Mouse (Mus musculus): ENCODE data around the gene Cpvl. TPM values are rescaled to one million over a fixed set of nuclear protein-coding genes. Genes with fewer than 3 reads are reported as not detected.

Gene Cpvl
- total and polyA plus RNA-seq, 2 experiments: not detected

DNA sequence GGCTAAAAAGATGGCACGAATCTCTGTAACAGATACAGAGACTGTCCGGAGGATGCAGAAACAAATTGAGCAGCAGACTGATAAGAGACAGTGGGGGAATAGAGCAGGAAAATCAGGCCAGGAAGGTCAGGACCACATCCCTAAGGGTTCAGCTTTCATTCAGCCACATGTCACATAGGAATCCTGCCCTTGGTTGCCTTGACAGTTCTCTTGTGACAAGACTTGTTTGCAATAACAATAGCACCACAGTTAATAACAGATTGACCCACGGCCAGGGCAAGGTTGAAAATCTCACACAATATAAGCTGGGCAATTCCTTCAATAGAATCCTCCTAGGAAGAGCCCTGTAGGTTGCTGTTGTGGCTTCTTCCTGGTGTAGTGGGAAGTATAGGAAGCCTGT is 68.5 kb downstream of the Cpvl start:
- Histone ChIP-seq H3K36me3 (ENCODE audit: control insufficient read depth, insufficient read depth, low read length) (no peaks in the 10 kb centered on the region), H3K4me1 (ENCODE audit: control insufficient read depth, insufficient read depth, low read length) (peaks cover 11% of the 10 kb centered on the region), H3K79me2 (ENCODE audit: control insufficient read depth, insufficient read depth, low read length) (no peaks in the 10 kb centered on the region), H3K27me3 (ENCODE audit: control insufficient read depth, insufficient read depth, low read length) (no peaks in the 10 kb centered on the region), H3K4me3 (ENCODE audit: insufficient read depth, low read depth, low read length) (no peak overlapping the region), H3K9ac (ENCODE audit: low read depth, low read length) (no peak overlapping the region), H3K27ac (replicated peaks; ENCODE audit: insufficient read depth, low read depth, low read length) (no peak overlapping the region)
- TF ChIP-seq POLR2A (IDR thresholded peaks at IDR 0.05; ENCODE audit: extremely low read depth, insufficient read depth, low read length): no peak
- no peak for TF ChIP-seq CTCF (IDR thresholded peaks at IDR 0.05; ENCODE audit: low read depth, low read length)
- no peak for DNase-seq (ENCODE audit: extremely low read depth, low read depth, low spot score)
- WGBS: 62% methylated on average over 3 of the region's 3 CpGs

DNA sequence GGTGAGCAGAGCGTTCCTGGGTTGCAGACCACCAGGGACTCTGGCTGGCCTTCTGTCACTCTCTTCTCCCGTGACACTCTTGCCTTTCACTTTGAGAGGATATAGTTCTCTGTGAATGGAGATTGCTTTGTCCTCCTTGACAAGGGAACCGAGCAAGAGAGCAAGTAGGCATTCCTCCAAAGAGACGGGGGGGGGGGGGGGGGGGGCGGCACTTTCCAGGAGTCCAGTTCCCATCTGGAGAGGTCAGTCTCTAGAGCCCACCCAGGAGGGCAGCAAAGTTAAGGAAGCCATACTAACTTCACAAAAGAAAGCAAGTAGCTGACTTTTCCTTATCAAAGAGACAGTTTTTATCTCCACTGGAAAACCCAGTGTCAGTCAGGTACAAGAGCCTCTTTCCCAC is 69.0 kb downstream of the Cpvl start:
- H3K36me3 ChIP-seq (ENCODE audit: control insufficient read depth, insufficient read depth, low read length): no peaks in the 10 kb centered on the region
- no peak overlapping the region for H3K9ac ChIP-seq (ENCODE audit: low read depth, low read length)
- H3K27me3 ChIP-seq (ENCODE audit: control insufficient read depth, insufficient read depth, low read length): no peaks in the 10 kb centered on the region
- H3K4me3 ChIP-seq (ENCODE audit: insufficient read depth, low read depth, low read length): no peak overlapping the region
- DNase-seq (ENCODE audit: extremely low read depth, low read depth, low spot score): no peak
- peaks cover 11% of the 10 kb centered on the region for H3K4me1 ChIP-seq (ENCODE audit: control insufficient read depth, insufficient read depth, low read length)
- 58% methylated on average over 4 of the region's 5 CpGs for WGBS
- TF ChIP-seq POLR2A (IDR thresholded peaks at IDR 0.05; ENCODE audit: extremely low read depth, insufficient read depth, low read length): no peak
- TF ChIP-seq CTCF (IDR thresholded peaks at IDR 0.05; ENCODE audit: low read depth, low read length): no peak
- H3K27ac ChIP-seq (replicated peaks; ENCODE audit: insufficient read depth, low read depth, low read length): no peak overlapping the region
- no peaks in the 10 kb centered on the region for H3K79me2 ChIP-seq (ENCODE audit: control insufficient read depth, insufficient read depth, low read length)

DNA sequence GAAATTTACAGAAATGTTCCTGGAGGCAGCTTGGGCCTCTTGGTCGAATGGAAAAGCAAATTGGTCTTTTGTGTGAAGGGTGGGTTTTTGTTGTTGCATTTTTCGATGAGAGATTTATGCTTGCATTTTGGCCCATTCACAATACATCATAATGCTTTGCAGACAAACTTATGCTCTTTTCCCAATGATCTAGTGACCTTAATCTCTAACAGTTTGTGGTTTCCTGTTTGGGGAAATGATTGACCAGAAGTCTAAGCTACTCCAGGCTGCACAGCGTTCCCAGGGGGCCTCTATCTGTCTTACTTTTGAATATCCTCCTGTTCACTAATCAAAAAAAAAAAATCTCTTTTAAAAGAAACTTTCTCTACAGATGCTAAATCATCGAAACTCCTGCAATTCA is 71.6 kb downstream of the Cpvl start:
- Histone ChIP-seq H3K36me3 (ENCODE audit: control insufficient read depth, insufficient read depth, low read length) (no peaks in the 10 kb centered on the region), H3K27ac (replicated peaks; ENCODE audit: insufficient read depth, low read depth, low read length) (no peak overlapping the region), H3K4me1 (ENCODE audit: control insufficient read depth, insufficient read depth, low read length) (peaks cover 11% of the 10 kb centered on the region), H3K79me2 (ENCODE audit: control insufficient read depth, insufficient read depth, low read length) (no peaks in the 10 kb centered on the region), H3K4me3 (ENCODE audit: insufficient read depth, low read depth, low read length) (no peak overlapping the region), H3K27me3 (ENCODE audit: control insufficient read depth, insufficient read depth, low read length) (no peaks in the 10 kb centered on the region), H3K9ac (ENCODE audit: low read depth, low read length) (no peak overlapping the region)
- no peak for DNase-seq (ENCODE audit: extremely low read depth, low read depth, low spot score)
- 66% methylated on average over 4 of the region's 4 CpGs for WGBS
- TF ChIP-seq POLR2A (IDR thresholded peaks at IDR 0.05; ENCODE audit: extremely low read depth, insufficient read depth, low read length) (no peak), CTCF (IDR thresholded peaks at IDR 0.05; ENCODE audit: low read depth, low read length) (no peak)

DNA sequence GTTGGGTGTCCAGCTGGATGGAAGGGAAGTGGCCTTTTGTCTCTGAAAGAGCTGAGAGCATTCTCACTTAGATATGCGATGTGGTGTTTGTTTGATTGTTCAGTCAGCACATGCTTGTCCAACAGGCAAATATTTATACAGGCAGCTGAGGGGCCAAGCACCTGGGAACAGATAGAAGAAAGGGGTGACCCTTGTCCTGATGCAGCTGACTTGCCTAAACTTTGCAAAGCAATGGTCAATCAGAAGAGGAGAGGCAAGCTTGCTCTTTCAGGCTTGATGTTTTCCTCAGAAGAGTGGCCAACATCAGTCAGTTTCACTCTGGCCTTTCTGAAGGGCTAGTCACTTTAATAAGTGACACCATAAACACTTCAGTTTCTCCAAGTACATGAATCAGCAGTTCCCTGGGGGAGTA is 72.4 kb downstream of the Cpvl start:
- DNase-seq (ENCODE audit: extremely low read depth, low read depth, low spot score): peak; percentile 73
- no peaks in the 10 kb centered on the region for H3K79me2 ChIP-seq (ENCODE audit: control insufficient read depth, insufficient read depth, low read length)
- WGBS: 10% methylated on average over 1 of the region's 1 CpGs
- no peak overlapping the region for H3K27ac ChIP-seq (replicated peaks; ENCODE audit: insufficient read depth, low read depth, low read length)
- TF ChIP-seq POLR2A (IDR thresholded peaks at IDR 0.05; ENCODE audit: extremely low read depth, insufficient read depth, low read length) (no peak), CTCF (IDR thresholded peaks at IDR 0.05; ENCODE audit: low read depth, low read length) (no peak)
- no peak overlapping the region for H3K9ac ChIP-seq (ENCODE audit: low read depth, low read length)
- H3K36me3 ChIP-seq (ENCODE audit: control insufficient read depth, insufficient read depth, low read length): no peaks in the 10 kb centered on the region
- no peak overlapping the region for H3K4me3 ChIP-seq (ENCODE audit: insufficient read depth, low read depth, low read length)
- peaks cover 11% of the 10 kb centered on the region for H3K4me1 ChIP-seq (ENCODE audit: control insufficient read depth, insufficient read depth, low read length)
- no peaks in the 10 kb centered on the region for H3K27me3 ChIP-seq (ENCODE audit: control insufficient read depth, insufficient read depth, low read length)

DNA sequence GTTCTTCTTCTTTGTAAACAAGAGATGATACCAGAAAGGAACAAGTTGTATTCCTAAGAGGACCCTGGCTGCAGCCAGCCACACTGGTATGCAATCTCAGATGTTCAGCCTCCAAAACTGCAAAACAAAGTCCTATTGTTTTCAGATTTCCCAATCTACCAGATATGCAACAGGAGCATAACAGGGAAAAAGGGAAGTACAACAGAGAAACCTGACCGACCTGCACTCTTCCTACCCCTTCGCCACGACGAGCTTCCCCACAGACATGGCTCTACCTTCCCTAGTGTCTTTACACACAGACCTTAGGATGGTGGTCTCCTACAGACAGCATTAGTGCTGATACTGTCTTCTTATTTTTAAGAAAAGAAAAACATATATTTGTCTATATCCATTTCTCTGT is 72.9 kb downstream of the Cpvl start:
- Histone ChIP-seq H3K4me3 (ENCODE audit: insufficient read depth, low read depth, low read length) (no peak overlapping the region), H3K4me1 (ENCODE audit: control insufficient read depth, insufficient read depth, low read length) (peaks cover 11% of the 10 kb centered on the region), H3K36me3 (ENCODE audit: control insufficient read depth, insufficient read depth, low read length) (no peaks in the 10 kb centered on the region), H3K27me3 (ENCODE audit: control insufficient read depth, insufficient read depth, low read length) (no peaks in the 10 kb centered on the region), H3K9ac (ENCODE audit: low read depth, low read length) (no peak overlapping the region), H3K79me2 (ENCODE audit: control insufficient read depth, insufficient read depth, low read length) (no peaks in the 10 kb centered on the region), H3K27ac (replicated peaks; ENCODE audit: insufficient read depth, low read depth, low read length) (no peak overlapping the region)
- DNase-seq (ENCODE audit: extremely low read depth, low read depth, low spot score): no peak
- no peak for TF ChIP-seq POLR2A (IDR thresholded peaks at IDR 0.05; ENCODE audit: extremely low read depth, insufficient read depth, low read length)
- no peak for TF ChIP-seq CTCF (IDR thresholded peaks at IDR 0.05; ENCODE audit: low read depth, low read length)
- 49% methylated on average over 4 of the region's 4 CpGs for WGBS

DNA sequence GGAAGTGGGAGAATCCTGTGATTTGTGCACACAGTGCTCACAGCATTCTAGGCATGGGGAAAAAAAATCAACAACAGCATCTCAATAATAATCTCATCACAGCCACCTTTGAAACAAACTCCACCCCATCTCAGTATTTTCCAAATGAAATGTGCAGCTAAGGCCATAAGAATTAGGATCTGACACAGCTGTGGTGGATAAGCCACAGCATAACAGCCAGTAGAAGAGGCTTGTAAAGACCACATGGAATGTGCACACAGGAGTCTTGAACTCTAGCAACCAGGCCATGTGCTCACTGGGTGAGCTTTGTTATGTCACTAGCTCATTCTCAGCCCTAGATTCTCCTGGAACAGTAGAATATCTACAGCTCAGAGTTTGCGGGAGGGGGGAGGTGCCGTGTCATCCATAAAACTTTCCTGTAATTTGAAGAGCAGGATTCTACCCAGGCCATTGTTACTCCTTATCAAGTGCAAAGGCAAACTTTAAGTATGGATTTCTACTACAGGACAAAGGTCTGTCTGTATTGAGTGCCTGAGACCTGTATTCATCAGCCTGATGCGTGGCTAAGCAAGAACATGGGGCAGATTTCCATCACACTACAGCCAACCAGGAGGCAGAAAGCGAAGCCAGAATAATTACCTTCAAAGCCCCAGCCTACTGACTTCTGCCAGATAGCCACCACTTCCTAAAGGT is 73.6 kb downstream of the Cpvl start:
- Histone ChIP-seq H3K9ac (ENCODE audit: low read depth, low read length) (no peak overlapping the region), H3K79me2 (ENCODE audit: control insufficient read depth, insufficient read depth, low read length) (no peaks in the 10 kb centered on the region), H3K4me1 (ENCODE audit: control insufficient read depth, insufficient read depth, low read length) (peaks cover 11% of the 10 kb centered on the region), H3K4me3 (ENCODE audit: insufficient read depth, low read depth, low read length) (no peak overlapping the region), H3K27ac (replicated peaks; ENCODE audit: insufficient read depth, low read depth, low read length) (no peak overlapping the region), H3K27me3 (ENCODE audit: control insufficient read depth, insufficient read depth, low read length) (no peaks in the 10 kb centered on the region), H3K36me3 (ENCODE audit: control insufficient read depth, insufficient read depth, low read length) (no peaks in the 10 kb centered on the region)
- DNase-seq (ENCODE audit: extremely low read depth, low read depth, low spot score): no peak
- TF ChIP-seq POLR2A (IDR thresholded peaks at IDR 0.05; ENCODE audit: extremely low read depth, insufficient read depth, low read length) (no peak), CTCF (IDR thresholded peaks at IDR 0.05; ENCODE audit: low read depth, low read length) (no peak)
- WGBS: 64% methylated on average over 4 of the region's 4 CpGs
